Mouse (Mus musculus): ENCODE data around the gene Armh1. TPM values are rescaled to one million over a fixed set of nuclear protein-coding genes. Genes with fewer than 3 reads are reported as not detected.

Armh1 gene
- polyA plus RNA-seq, 1 experiment from 2014 or later: 0.39 TPM

- Histone ChIP-seq H3K36me3 (ENCODE audit: insufficient read depth, low read length) (no peaks in the 10 kb centered on the region), H3K9ac (replicated peaks; ENCODE audit: low read length) (no peak overlapping the region), H3K27me3 (ENCODE audit: insufficient read depth, low read length) (no peaks in the 10 kb centered on the region), H3K27ac (ENCODE audit: low read length) (no peak overlapping the region), H3K4me3 (ENCODE audit: low read length) (no peak overlapping the region), H3K4me2 (replicated peaks; ENCODE audit: low read depth, low read length) (no peak overlapping the region), H3K9me3 (ENCODE audit: low read length) (no peaks in the 10 kb centered on the region), H3K4me1 (ENCODE audit: insufficient read depth, low read length) (peaks cover 25% of the 10 kb centered on the region)
- WGBS: 67% methylated on average over 12 of the region's 12 CpGs
- ATAC-seq (ENCODE audit: low FRiP score, low TSS enrichment): no peak
Observed at GRCm38 (mm10) chr4:117253218-117254016, 1.5 kb upstream of the Armh1 start.

GRCm38 (mm10) chr4:117252755-117253154 is 830 bp upstream of the Armh1 start:
- H3K4me1 ChIP-seq (ENCODE audit: insufficient read depth, low read length): peaks cover 25% of the 10 kb centered on the region
- no peak for ATAC-seq (ENCODE audit: low FRiP score, low TSS enrichment)
- H3K9ac ChIP-seq (replicated peaks; ENCODE audit: low read length): no peak overlapping the region
- WGBS: 74% methylated on average over 5 of the region's 5 CpGs
- H3K4me3 ChIP-seq (ENCODE audit: low read length): peak overlapping the region; percentile 79
- peak overlapping the region; percentile 91 for H3K27ac ChIP-seq (ENCODE audit: low read length)
- peaks cover 4% of the 10 kb centered on the region; the same call in 1 of the 2 replicates for H3K9me3 ChIP-seq (ENCODE audit: low read length)
- H3K36me3 ChIP-seq (ENCODE audit: insufficient read depth, low read length): no peaks in the 10 kb centered on the region
- H3K27me3 ChIP-seq (ENCODE audit: insufficient read depth, low read length): no peaks in the 10 kb centered on the region
- peak overlapping the region; percentile 65 for H3K4me2 ChIP-seq (replicated peaks; ENCODE audit: low read depth, low read length)

- peak overlapping the region; percentile 65 for H3K4me2 ChIP-seq (replicated peaks; ENCODE audit: low read depth, low read length)
- peak overlapping the region; percentile 76 for H3K9ac ChIP-seq (replicated peaks; ENCODE audit: low read length)
- H3K4me1 ChIP-seq (ENCODE audit: insufficient read depth, low read length): peaks cover 25% of the 10 kb centered on the region
- H3K36me3 ChIP-seq (ENCODE audit: insufficient read depth, low read length): no peaks in the 10 kb centered on the region
- peak; percentile 5; the same call in 1 of the 2 replicates for ATAC-seq (ENCODE audit: low FRiP score, low TSS enrichment)
- H3K4me3 ChIP-seq (ENCODE audit: low read length): peak overlapping the region; percentile 79
- H3K27ac ChIP-seq (ENCODE audit: low read length): peak overlapping the region; percentile 91
- peaks cover 4% of the 10 kb centered on the region; the same call in 1 of the 2 replicates for H3K9me3 ChIP-seq (ENCODE audit: low read length)
- H3K27me3 ChIP-seq (ENCODE audit: insufficient read depth, low read length): no peaks in the 10 kb centered on the region
- 15% methylated on average over 5 of the region's 5 CpGs for WGBS
Observed at GRCm38 (mm10) chr4:117252351-117252750, 426 bp upstream of the Armh1 start.

GRCm38 (mm10) chr4:117250982-117251381 is 943 bp downstream of the Armh1 start:
- 79% methylated on average over 1 of the region's 1 CpGs for WGBS
- no peaks in the 10 kb centered on the region for H3K27me3 ChIP-seq (ENCODE audit: insufficient read depth, low read length)
- no peaks in the 10 kb centered on the region for H3K36me3 ChIP-seq (ENCODE audit: insufficient read depth, low read length)
- H3K4me1 ChIP-seq (ENCODE audit: insufficient read depth, low read length): peaks cover 23% of the 10 kb centered on the region
- peaks cover 4% of the 10 kb centered on the region; the same call in 1 of the 2 replicates for H3K9me3 ChIP-seq (ENCODE audit: low read length)
- no peak overlapping the region for H3K9ac ChIP-seq (replicated peaks; ENCODE audit: low read length)
- H3K4me2 ChIP-seq (replicated peaks; ENCODE audit: low read depth, low read length): peak overlapping the region; percentile 65
- H3K4me3 ChIP-seq (ENCODE audit: low read length): no peak overlapping the region; the same call in 1 of the 2 replicates
- H3K27ac ChIP-seq (ENCODE audit: low read length): no peak overlapping the region
- ATAC-seq (ENCODE audit: low FRiP score, low TSS enrichment): no peak

GRCm38 (mm10) chr4:117240867-117241266 is 11.1 kb downstream of the Armh1 start:
- no peaks in the 10 kb centered on the region for H3K36me3 ChIP-seq (ENCODE audit: insufficient read depth, low read length)
- H3K4me1 ChIP-seq (ENCODE audit: insufficient read depth, low read length): peaks cover 4% of the 10 kb centered on the region; the same call in 1 of the 2 replicates
- H3K9ac ChIP-seq (replicated peaks; ENCODE audit: low read length): no peak overlapping the region
- 85% methylated on average over 6 of the region's 6 CpGs for WGBS
- no peak overlapping the region for H3K27ac ChIP-seq (ENCODE audit: low read length)
- H3K9me3 ChIP-seq (ENCODE audit: low read length): 0 out of 2 replicates have a peak, but pooled peaks cover 4% of the 10 kb centered on the region
- no peak overlapping the region for H3K4me2 ChIP-seq (replicated peaks; ENCODE audit: low read depth, low read length)
- H3K27me3 ChIP-seq (ENCODE audit: insufficient read depth, low read length): no peaks in the 10 kb centered on the region
- H3K4me3 ChIP-seq (ENCODE audit: low read length): no peak overlapping the region
- no peak for ATAC-seq (ENCODE audit: low FRiP score, low TSS enrichment)

GRCm38 (mm10) chr4:117239153-117239552 is 12.8 kb downstream of the Armh1 start:
- no peak for ATAC-seq (ENCODE audit: low FRiP score, low TSS enrichment)
- Histone ChIP-seq H3K36me3 (ENCODE audit: insufficient read depth, low read length) (no peaks in the 10 kb centered on the region), H3K4me2 (replicated peaks; ENCODE audit: low read depth, low read length) (no peak overlapping the region), H3K27me3 (ENCODE audit: insufficient read depth, low read length) (no peaks in the 10 kb centered on the region), H3K4me1 (ENCODE audit: insufficient read depth, low read length) (peaks cover 4% of the 10 kb centered on the region; the same call in 1 of the 2 replicates), H3K4me3 (ENCODE audit: low read length) (no peak overlapping the region), H3K27ac (ENCODE audit: low read length) (no peak overlapping the region), H3K9me3 (ENCODE audit: low read length) (0 out of 2 replicates have a peak, but pooled peaks cover 4% of the 10 kb centered on the region), H3K9ac (replicated peaks; ENCODE audit: low read length) (no peak overlapping the region)
- WGBS: 34% methylated on average over 2 of the region's 2 CpGs

- Histone ChIP-seq H3K4me1 (ENCODE audit: insufficient read depth, low read length) (peaks cover 4% of the 10 kb centered on the region; the same call in 1 of the 2 replicates), H3K9ac (replicated peaks; ENCODE audit: low read length) (no peak overlapping the region), H3K4me2 (replicated peaks; ENCODE audit: low read depth, low read length) (no peak overlapping the region), H3K27ac (ENCODE audit: low read length) (no peak overlapping the region), H3K27me3 (ENCODE audit: insufficient read depth, low read length) (no peaks in the 10 kb centered on the region), H3K36me3 (ENCODE audit: insufficient read depth, low read length) (no peaks in the 10 kb centered on the region), H3K4me3 (ENCODE audit: low read length) (no peak overlapping the region), H3K9me3 (ENCODE audit: low read length) (0 out of 2 replicates have a peak, but pooled peaks cover 4% of the 10 kb centered on the region)
- no peak for ATAC-seq (ENCODE audit: low FRiP score, low TSS enrichment)
- 46% methylated on average over 4 of the region's 4 CpGs for whole genome bisulfite sequencing
Observed at GRCm38 (mm10) chr4:117235822-117236221, 16.1 kb downstream of the Armh1 start.

- ATAC-seq (ENCODE audit: low FRiP score, low TSS enrichment): no peak
- 22% methylated on average over 7 of the region's 7 CpGs for WGBS
- Histone ChIP-seq H3K9me3 (ENCODE audit: low read length) (0 out of 2 replicates have a peak, but pooled peaks cover 7% of the 10 kb centered on the region), H3K9ac (replicated peaks; ENCODE audit: low read length) (no peak overlapping the region), H3K27ac (ENCODE audit: low read length) (no peak overlapping the region), H3K36me3 (ENCODE audit: insufficient read depth, low read length) (no peaks in the 10 kb centered on the region), H3K4me2 (replicated peaks; ENCODE audit: low read depth, low read length) (no peak overlapping the region), H3K4me3 (ENCODE audit: low read length) (no peak overlapping the region), H3K27me3 (ENCODE audit: insufficient read depth, low read length) (no peaks in the 10 kb centered on the region), H3K4me1 (ENCODE audit: insufficient read depth, low read length) (peaks cover under 1% of the 10 kb centered on the region; the same call in 1 of the 2 replicates)
Observed at GRCm38 (mm10) chr4:117234166-117234741, 17.7 kb downstream of the Armh1 start.

- Histone ChIP-seq H3K27ac (ENCODE audit: low read length) (no peak overlapping the region), H3K4me3 (ENCODE audit: low read length) (no peak overlapping the region), H3K4me1 (ENCODE audit: insufficient read depth, low read length) (no peaks in the 10 kb centered on the region), H3K9ac (replicated peaks; ENCODE audit: low read length) (no peak overlapping the region), H3K36me3 (ENCODE audit: insufficient read depth, low read length) (no peaks in the 10 kb centered on the region), H3K4me2 (replicated peaks; ENCODE audit: low read depth, low read length) (no peak overlapping the region), H3K9me3 (ENCODE audit: low read length) (0 out of 2 replicates have a peak, but pooled peaks cover 3% of the 10 kb centered on the region), H3K27me3 (ENCODE audit: insufficient read depth, low read length) (no peaks in the 10 kb centered on the region)
- no peak for ATAC-seq (ENCODE audit: low FRiP score, low TSS enrichment)
- 65% methylated on average over 2 of the region's 2 CpGs for WGBS
Observed at GRCm38 (mm10) chr4:117231208-117231607, 20.7 kb downstream of the Armh1 start.
